Mouse (Mus musculus): Measurements from ENCODE around the gene Kif3a.

- TF ChIP-seq POLR2A (IDR thresholded peaks at IDR 0.05; ENCODE audit: low read depth, low read length) (no peak), CTCF (IDR thresholded peaks at IDR 0.05; ENCODE audit: extremely low read depth, insufficient read length, insufficient replicate concordance, low read depth, low read length) (no peak)
These were observed 15.4 kb upstream of the Kif3a start for GRCm38 (mm10) chr11:53551754-53552153.
